Mouse (Mus musculus): ENCODE measurements around the gene Ppp1r12c. TPM values are rescaled to one million over a fixed set of nuclear protein-coding genes. Genes with fewer than 3 reads are reported as not detected.

Gene Ppp1r12c
- polyA plus RNA-seq, 1 experiment = 104 TPM

DNA sequence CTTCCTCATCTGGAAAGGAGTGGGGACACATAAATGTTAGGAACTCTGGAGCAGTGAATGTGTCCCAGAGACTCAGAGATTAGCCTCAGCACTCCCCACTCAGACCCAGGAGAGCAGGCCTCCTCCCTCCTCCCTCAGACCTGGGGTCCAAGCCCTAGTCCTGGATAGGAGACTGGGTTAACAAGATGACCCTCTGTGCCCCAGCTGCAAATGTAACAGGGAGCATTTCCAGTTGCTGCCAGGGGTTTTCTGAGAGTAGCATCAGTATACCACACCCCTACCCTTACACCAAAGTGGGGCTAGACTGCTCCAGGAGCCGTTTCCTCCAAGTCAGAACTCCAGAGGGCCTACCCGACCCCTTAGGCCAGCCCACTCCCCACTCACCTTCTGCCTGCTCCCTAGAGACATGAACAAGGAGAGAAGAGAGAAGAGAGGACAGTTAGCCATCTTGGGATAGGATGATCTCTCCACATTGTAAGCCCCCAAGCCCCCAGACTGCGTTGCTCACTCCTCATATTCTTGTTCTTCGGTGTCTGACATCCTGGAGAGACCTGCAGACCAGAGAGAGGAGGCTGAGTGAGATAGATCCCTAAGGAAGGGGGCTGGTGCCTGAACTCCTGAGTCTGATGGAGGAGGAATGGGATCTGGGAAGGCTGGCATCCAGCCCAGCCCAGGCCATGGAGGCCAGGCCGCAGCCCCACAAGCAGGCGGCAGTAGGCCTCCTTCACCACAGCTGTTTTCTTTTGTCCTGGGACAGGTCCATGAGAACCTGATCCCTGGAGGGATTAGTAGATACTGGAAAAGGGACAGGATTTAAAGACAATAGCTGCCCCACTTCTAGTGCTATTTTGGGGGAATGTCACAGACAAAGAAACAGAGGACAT, 12.6 kb upstream of the Ppp1r12c start:
- TF ChIP-seq POLR2A (IDR thresholded peaks at IDR 0.05; ENCODE audit: borderline replicate concordance, extremely low read depth, insufficient read depth, insufficient read length, poor library complexity, severe bottlenecking) (no peak), CTCF (IDR thresholded peaks at IDR 0.05; ENCODE audit: borderline replicate concordance, extremely low read depth, insufficient read depth, insufficient read length) (no peak)

DNA sequence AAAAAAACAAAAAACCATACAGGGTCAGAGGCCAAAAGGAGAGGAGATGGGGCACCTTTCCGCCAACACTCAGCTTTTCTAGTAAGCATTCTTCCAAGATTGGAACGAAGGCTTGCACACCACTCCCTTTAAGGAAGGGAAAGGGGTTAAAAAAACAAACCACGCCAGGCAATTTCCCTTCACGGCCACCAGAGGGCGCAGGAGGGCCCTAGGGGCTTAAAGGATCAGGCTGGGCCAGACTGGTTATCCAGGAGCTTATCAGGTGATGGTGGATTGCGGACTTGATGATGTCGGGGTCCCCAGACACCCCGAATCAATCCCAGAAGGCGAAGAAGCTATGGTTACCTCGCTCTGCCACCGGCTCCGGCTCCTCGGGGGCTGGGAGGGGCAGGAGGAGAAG, 11.8 kb upstream of the Ppp1r12c start:
- peak; percentile 35 for DNase-seq (ENCODE audit: low read depth)
- TF ChIP-seq CTCF (IDR thresholded peaks at IDR 0.05; ENCODE audit: borderline replicate concordance, extremely low read depth, insufficient read depth, insufficient read length) = peak; percentile 83
- no peak for TF ChIP-seq POLR2A (IDR thresholded peaks at IDR 0.05; ENCODE audit: borderline replicate concordance, extremely low read depth, insufficient read depth, insufficient read length, poor library complexity, severe bottlenecking)

More for the DNA sequence above, 12.6 kb upstream of the Ppp1r12c start:
- peak; percentile 32 for DNase-seq (ENCODE audit: low read depth)

DNA sequence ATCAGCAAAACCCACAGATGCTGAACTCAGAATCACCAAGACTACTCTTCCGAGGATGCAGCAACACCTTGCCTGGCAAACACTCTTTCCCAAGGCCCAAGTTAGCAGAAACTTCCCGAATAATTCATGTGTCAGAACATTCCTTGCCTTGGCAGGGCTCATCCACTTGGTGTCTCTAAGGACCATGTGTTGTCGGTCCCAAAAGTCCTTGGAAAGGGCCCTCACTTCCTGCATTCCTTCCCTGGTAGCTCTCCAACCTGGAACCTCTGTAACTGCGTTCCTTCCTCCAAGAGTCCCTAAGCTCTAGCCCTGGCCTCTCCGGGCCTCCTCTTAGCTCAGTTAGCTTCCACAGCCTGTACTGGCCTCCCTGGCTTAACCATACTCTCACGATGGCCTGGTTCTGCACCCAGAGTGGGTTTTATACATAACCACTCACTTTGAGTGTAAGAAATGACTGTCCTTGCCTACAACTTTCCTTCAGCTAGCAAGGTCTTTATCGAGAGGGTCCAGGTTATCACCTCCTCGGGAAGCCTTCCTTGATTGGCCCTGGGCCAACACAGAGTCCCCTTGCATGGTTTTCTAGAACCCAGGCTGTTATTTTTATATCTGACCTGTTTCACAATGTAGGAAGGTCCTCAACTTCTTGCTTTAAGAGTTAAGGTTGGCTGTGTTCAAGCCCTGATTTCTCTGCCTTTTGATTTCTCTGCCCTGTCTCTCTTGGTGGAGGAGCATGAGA, 10.2 kb upstream of the Ppp1r12c start:
- TF ChIP-seq CTCF (IDR thresholded peaks at IDR 0.05; ENCODE audit: borderline replicate concordance, extremely low read depth, insufficient read depth, insufficient read length) (no peak), POLR2A (IDR thresholded peaks at IDR 0.05; ENCODE audit: borderline replicate concordance, extremely low read depth, insufficient read depth, insufficient read length, poor library complexity, severe bottlenecking) (no peak)
- DNase-seq (ENCODE audit: low read depth) = no peak

DNA sequence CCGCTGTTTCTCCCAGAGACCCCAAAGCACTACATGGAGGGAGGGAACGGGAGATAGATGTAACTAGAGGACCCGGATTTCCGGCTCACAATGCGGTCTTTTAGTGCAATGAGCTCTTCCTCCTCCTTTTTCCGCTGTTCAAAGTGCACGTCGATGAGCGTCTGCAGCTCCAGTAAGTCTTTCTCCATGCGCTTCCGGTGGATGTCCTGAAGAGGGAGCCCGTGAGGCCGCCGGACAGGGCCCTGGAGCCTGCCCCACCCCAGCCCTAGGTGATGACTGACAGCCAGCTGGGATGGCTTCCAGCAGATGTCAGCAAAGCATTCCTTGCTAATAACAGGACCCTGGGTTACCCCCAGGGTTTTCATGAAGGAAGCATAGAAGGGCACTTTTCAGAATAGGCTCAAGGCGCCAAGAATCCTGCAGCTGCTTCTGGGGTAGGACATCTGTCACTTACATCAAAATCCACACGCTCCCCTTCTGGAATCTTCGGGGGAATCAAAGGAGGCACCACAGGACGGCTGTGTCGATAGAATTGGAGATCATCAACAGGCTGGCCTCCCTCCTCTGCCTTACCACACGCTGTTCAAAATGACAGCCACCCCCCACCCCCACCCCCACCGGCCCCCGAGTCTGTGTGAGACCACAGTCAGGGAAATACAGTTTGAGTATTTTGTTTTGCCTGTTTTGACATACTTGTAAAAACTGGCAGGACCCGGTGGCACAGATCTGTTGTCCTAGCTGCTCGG, 8.6 kb upstream of the Ppp1r12c start:
- TF ChIP-seq CTCF (IDR thresholded peaks at IDR 0.05; ENCODE audit: borderline replicate concordance, extremely low read depth, insufficient read depth, insufficient read length) (peak; percentile 83), POLR2A (IDR thresholded peaks at IDR 0.05; ENCODE audit: borderline replicate concordance, extremely low read depth, insufficient read depth, insufficient read length, poor library complexity, severe bottlenecking) (no peak)
- peak; percentile 88 for DNase-seq (ENCODE audit: low read depth)

DNA sequence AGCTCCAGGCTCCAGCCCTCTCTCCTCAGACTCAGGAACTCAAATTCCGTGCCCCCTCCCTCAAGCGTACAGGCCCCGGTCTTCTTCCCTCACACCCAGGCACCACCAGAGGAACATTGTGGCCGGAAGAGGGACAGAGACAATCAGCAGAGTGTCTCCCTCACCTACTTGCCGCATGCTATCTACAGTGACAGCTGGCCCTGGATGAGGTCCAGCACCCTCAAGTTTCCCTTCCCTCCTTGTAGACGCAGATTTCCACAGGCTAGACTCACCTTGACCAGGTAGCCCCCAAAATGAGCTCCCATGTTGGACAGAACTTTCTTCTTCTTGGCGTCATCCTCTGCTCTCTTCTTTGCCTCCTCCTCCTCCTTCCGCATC, 7.2 kb upstream of the Ppp1r12c start:
- TF ChIP-seq CTCF (IDR thresholded peaks at IDR 0.05; ENCODE audit: borderline replicate concordance, extremely low read depth, insufficient read depth, insufficient read length) = no peak
- no peak for TF ChIP-seq POLR2A (IDR thresholded peaks at IDR 0.05; ENCODE audit: borderline replicate concordance, extremely low read depth, insufficient read depth, insufficient read length, poor library complexity, severe bottlenecking)
- DNase-seq (ENCODE audit: low read depth) = no peak

DNA sequence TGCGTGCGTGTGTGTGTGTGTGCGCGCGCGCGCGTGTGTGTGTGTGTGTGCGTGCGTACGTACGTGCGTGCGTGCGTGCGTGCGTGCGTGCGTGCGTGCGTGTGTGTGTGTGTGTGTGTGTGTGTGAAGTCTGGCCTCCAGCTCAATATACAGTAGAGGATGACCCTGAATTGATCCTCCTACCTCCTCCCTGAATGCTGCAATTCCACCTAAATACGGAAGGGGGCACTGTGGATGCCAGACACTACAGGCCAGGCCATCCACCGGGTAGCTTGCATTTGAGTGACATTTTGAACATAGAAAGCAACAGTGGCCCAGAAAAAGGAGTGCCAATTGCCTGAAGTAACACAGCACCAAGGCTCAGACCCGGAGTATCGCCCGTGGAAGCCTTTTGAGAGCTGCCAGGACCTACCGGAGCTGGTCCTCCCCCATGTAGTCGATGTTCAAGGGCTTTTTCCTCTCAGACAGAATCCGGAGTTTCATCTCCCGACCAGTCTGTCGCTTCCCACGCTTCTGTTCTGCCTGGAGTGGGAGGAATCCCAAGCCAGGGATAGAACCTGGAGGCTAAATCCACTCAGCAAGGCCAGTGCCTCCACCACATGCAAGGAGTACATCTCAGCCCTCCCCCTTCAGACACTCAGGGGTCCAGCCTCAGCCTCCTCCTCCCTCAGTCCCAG, 6.7 kb upstream of the Ppp1r12c start:
- TF ChIP-seq CTCF (IDR thresholded peaks at IDR 0.05; ENCODE audit: borderline replicate concordance, extremely low read depth, insufficient read depth, insufficient read length) (peak; percentile 41; the same call in 1 of the 2 replicates), POLR2A (IDR thresholded peaks at IDR 0.05; ENCODE audit: borderline replicate concordance, extremely low read depth, insufficient read depth, insufficient read length, poor library complexity, severe bottlenecking) (no peak)
- DNase-seq (ENCODE audit: low read depth) = no peak

DNA sequence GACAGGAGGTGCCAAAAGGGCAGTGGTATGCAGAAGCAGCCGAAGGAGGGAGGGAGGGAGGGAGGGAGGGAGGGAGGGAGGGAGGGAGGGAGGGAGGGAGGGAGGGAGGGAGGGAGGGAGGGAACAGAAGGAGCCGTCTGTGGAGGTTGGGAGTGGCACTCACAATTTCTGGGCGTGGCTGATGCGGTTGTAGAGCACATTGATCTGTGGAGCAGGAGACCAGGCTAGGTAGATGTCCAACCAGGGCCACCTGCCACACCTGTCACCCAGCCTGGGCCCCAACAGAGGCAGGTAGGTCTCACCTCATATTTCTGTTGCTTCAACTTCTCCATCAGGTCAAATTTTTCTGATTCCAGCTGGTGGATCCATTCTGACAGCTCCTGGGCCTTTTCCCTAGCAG, 5.7 kb upstream of the Ppp1r12c start:
- TF ChIP-seq CTCF (IDR thresholded peaks at IDR 0.05; ENCODE audit: borderline replicate concordance, extremely low read depth, insufficient read depth, insufficient read length) = no peak
- TF ChIP-seq POLR2A (IDR thresholded peaks at IDR 0.05; ENCODE audit: borderline replicate concordance, extremely low read depth, insufficient read depth, insufficient read length, poor library complexity, severe bottlenecking) = no peak
- no peak for DNase-seq (ENCODE audit: low read depth)

DNA sequence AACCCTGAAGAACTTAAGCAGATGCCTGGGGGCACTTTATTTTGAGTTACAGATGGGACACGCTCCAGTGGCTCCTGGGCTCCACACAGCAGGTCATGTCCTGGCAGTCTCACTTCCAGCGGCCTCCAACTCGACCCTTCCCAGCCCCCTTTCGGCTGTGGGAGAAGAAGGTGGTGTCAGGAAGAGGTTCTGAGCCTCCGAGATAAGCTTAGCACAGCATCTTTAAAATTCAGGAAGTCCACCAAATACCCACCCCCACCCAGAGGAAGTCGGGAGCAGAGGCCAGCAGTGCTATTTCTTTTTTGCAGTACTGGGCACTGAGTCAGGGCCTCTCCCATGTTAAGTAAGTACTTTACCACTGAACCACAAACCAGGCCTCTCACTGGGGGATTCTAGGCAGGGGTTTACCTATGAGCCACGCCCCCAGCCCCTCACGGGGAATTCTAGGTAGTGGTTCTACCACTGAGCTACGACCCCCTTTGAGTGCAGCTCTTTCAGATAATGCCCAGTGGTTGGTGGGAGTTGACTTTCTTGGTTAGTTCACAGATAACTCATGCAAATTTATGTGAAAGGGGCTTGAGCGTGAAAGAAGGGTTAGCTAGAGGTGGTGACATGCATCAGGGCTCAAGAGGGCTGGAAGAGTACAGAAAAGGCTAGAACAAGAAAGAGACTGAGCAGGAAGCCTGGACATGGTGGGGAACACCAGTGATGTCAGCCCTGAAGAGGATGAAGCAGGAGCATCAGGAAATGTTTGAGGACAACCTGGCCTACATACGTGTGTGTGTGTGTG, 3.4 kb upstream of the Ppp1r12c start:
- no peak for DNase-seq (ENCODE audit: low read depth)
- TF ChIP-seq CTCF (IDR thresholded peaks at IDR 0.05; ENCODE audit: borderline replicate concordance, extremely low read depth, insufficient read depth, insufficient read length) (no peak), POLR2A (IDR thresholded peaks at IDR 0.05; ENCODE audit: borderline replicate concordance, extremely low read depth, insufficient read depth, insufficient read length, poor library complexity, severe bottlenecking) (no peak)

DNA sequence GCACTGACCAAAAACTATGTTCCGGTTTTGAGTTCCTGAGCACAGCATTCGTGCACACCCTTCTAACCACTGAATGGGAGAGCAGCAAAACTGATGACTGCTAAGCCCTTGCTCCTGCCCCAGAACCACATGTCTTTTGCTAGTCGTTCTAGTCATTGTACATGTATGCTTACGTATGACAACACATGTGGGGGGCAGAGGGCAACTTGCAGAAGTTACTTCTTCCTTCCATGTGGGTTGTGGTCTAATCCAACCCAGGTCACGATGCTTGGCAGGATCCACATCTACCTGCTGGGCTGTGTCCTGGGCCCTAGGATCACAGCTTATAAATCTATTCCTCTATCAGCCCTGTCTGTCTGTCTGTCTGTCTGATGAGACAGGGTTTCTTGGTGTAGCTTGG, 2.4 kb upstream of the Ppp1r12c start:
- TF ChIP-seq POLR2A (IDR thresholded peaks at IDR 0.05; ENCODE audit: borderline replicate concordance, extremely low read depth, insufficient read depth, insufficient read length, poor library complexity, severe bottlenecking) = no peak
- TF ChIP-seq CTCF (IDR thresholded peaks at IDR 0.05; ENCODE audit: borderline replicate concordance, extremely low read depth, insufficient read depth, insufficient read length) = no peak
- no peak for DNase-seq (ENCODE audit: low read depth)

DNA sequence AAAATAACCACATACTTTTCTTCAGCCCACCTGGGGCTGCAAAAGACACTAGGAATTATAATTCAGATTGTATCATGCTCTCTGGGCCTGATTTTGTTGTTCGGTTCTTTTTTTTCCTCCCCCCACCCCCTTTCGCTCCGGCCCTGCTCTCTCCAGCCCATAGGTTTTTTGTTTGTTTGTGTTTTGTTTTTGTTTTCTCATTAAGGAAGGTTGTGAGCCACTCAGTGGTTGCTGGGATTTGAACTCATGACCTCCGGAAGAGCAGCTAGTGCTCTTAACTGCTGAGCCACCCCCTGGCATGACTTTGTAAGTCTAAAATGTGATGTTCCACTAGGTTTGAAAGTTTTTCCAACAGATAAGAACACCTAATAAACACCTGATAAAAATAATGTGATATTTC, 1.6 kb upstream of the Ppp1r12c start:
- TF ChIP-seq CTCF (IDR thresholded peaks at IDR 0.05; ENCODE audit: borderline replicate concordance, extremely low read depth, insufficient read depth, insufficient read length) = no peak
- no peak for TF ChIP-seq POLR2A (IDR thresholded peaks at IDR 0.05; ENCODE audit: borderline replicate concordance, extremely low read depth, insufficient read depth, insufficient read length, poor library complexity, severe bottlenecking)
- no peak for DNase-seq (ENCODE audit: low read depth)

Measured in brain, embryonic 14.5 days (tissue).